Mouse (Mus musculus): ENCODE measurements at regions not wholly inside any gene's neighbourhood (a gene's known extent, or its start where the extent isn't known, plus 50 kb on each side); places are given as distances from the start of the nearest gene placed in this dataset.

- no peak for TF ChIP-seq TAL1 (IDR thresholded peaks at IDR 0.05; ENCODE audit: low read length)
- TF ChIP-seq GATA1 (IDR thresholded peaks at IDR 0.05; ENCODE audit: low read length): no peak
These were observed 148.9 kb downstream of the Zfp706 start for GRCm38 (mm10) chr15:36858711-36859110.

Measured in erythroblast, embryonic 14.5 days (primary cell).